Mouse (Mus musculus): ENCODE measurements around the gene Wdr82. TPM values are rescaled to one million over a fixed set of nuclear protein-coding genes. Genes with fewer than 3 reads are reported as not detected.
A peak's percentile ranks its signal among the peaks of the same experiment; 100 is the strongest.

The Wdr82 gene
- total RNA-seq (2017), result 82.8 and 88.2 TPM in 2 replicates

- ATAC-seq (replicated peaks; ENCODE audit: low read depth, poor library complexity, severe bottlenecking), result peak; percentile 76
Measured at GRCm38 (mm10) chr9:106170556-106171345, at the start of gene Wdr82. Gene Wdr82, plus strand, starts transcription at chr9:106170928.

- peak; percentile 65 for ATAC-seq (replicated peaks; ENCODE audit: low read depth, poor library complexity, severe bottlenecking)
Measured at GRCm38 (mm10) chr9:106123599-106123998, 47.1 kb upstream of the Wdr82 start.

- no peak for ATAC-seq (replicated peaks; ENCODE audit: low read depth, poor library complexity, severe bottlenecking)
Measured at GRCm38 (mm10) chr9:106126786-106127251, 43.9 kb upstream of the Wdr82 start.

GRCm38 (mm10) chr9:106129072-106129471 lies 41.7 kb upstream of the Wdr82 start:
- ATAC-seq (replicated peaks; ENCODE audit: low read depth, poor library complexity, severe bottlenecking), result 0 out of 2 replicates have a peak, but pooled peaks have one; percentile 22

- no peak for ATAC-seq (replicated peaks; ENCODE audit: low read depth, poor library complexity, severe bottlenecking)
Measured at GRCm38 (mm10) chr9:106130250-106130649, 40.5 kb upstream of the Wdr82 start.

GRCm38 (mm10) chr9:106137671-106138216 lies 33.0 kb upstream of the Wdr82 start:
- ATAC-seq (replicated peaks; ENCODE audit: low read depth, poor library complexity, severe bottlenecking), result no peak

GRCm38 (mm10) chr9:106139763-106140162 lies 31.0 kb upstream of the Wdr82 start:
- no peak for ATAC-seq (replicated peaks; ENCODE audit: low read depth, poor library complexity, severe bottlenecking)

GRCm38 (mm10) chr9:106141955-106142354 lies 28.8 kb upstream of the Wdr82 start:
- ATAC-seq (replicated peaks; ENCODE audit: low read depth, poor library complexity, severe bottlenecking), result no peak

- ATAC-seq (replicated peaks; ENCODE audit: low read depth, poor library complexity, severe bottlenecking), result no peak
Measured at GRCm38 (mm10) chr9:106144176-106144575, 26.6 kb upstream of the Wdr82 start.

GRCm38 (mm10) chr9:106145582-106145981 lies 25.1 kb upstream of the Wdr82 start:
- ATAC-seq (replicated peaks; ENCODE audit: low read depth, poor library complexity, severe bottlenecking), result no peak

- peak; percentile 74 for ATAC-seq (replicated peaks; ENCODE audit: low read depth, poor library complexity, severe bottlenecking)
Measured at GRCm38 (mm10) chr9:106147281-106147680, 23.4 kb upstream of the Wdr82 start.

GRCm38 (mm10) chr9:106147851-106148431 lies 22.8 kb upstream of the Wdr82 start:
- ATAC-seq (replicated peaks; ENCODE audit: low read depth, poor library complexity, severe bottlenecking), result 0 out of 2 replicates have a peak, but pooled peaks have one; percentile 3

- ATAC-seq (replicated peaks; ENCODE audit: low read depth, poor library complexity, severe bottlenecking), result peak; percentile 60
Measured at GRCm38 (mm10) chr9:106148541-106149398, 22.0 kb upstream of the Wdr82 start.

- ATAC-seq (replicated peaks; ENCODE audit: low read depth, poor library complexity, severe bottlenecking), result no peak
Measured at GRCm38 (mm10) chr9:106149399-106149754, 21.4 kb upstream of the Wdr82 start.

GRCm38 (mm10) chr9:106154106-106154505 lies 16.6 kb upstream of the Wdr82 start:
- no peak for ATAC-seq (replicated peaks; ENCODE audit: low read depth, poor library complexity, severe bottlenecking)

GRCm38 (mm10) chr9:106156419-106156818 lies 14.3 kb upstream of the Wdr82 start:
- ATAC-seq (replicated peaks; ENCODE audit: low read depth, poor library complexity, severe bottlenecking), result peak; percentile 60

GRCm38 (mm10) chr9:106156921-106157622 lies 13.7 kb upstream of the Wdr82 start:
- ATAC-seq (replicated peaks; ENCODE audit: low read depth, poor library complexity, severe bottlenecking), result no peak

- no peak for ATAC-seq (replicated peaks; ENCODE audit: low read depth, poor library complexity, severe bottlenecking)
Measured at GRCm38 (mm10) chr9:106157623-106157925, 13.2 kb upstream of the Wdr82 start.

- no peak for ATAC-seq (replicated peaks; ENCODE audit: low read depth, poor library complexity, severe bottlenecking)
Measured at GRCm38 (mm10) chr9:106158037-106158491, 12.7 kb upstream of the Wdr82 start, which contains the start of gene Glyctk. Gene Glyctk, minus strand, starts transcription at chr9:106158138.

GRCm38 (mm10) chr9:106159237-106159636 lies 11.5 kb upstream of the Wdr82 start:
- ATAC-seq (replicated peaks; ENCODE audit: low read depth, poor library complexity, severe bottlenecking), result no peak

Data from common myeloid progenitor, adult 5-6 weeks (primary cell).